ENCODE assay signal across 14 mouse cellular contexts in the genomic region with DNA sequence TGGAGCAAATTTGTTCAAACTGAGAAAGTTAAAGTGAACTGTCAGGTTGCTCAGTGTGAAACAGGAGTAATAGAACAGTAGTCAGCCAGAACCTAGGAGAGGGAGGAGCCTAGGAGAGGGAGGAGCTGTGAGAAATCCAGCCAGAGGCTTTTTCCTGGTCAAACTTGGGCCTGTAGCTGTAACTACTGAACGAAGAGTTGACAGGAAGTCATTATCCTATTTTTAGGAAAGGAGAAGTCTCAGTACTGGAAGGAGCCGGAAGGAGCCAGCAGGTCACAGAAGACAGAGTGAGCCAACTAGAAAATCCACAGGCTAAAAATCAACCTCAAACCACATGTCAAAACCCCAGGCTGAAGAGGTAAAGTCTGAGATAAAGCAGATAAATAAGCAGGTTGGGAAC. TPM values are rescaled to one million over a fixed set of nuclear protein-coding genes. Genes with fewer than 3 reads are reported as not detected.
A peak's percentile ranks its signal among the peaks of the same experiment; 100 is the strongest.
DNase-seq lines count a peak whose midpoint lies in the region; ATAC-seq and TF ChIP-seq lines count a peak whose summit lies in the region.
"Had no signal": no experiment of that assay in that cellular context is flagged by ENCODE, and none has a peak within 500 bp of the region (broad histone marks: within the 10 kb centered on the region; RNA-seq: fewer than 3 reads in every experiment).

No protein-coding gene starts in this region.

- H3K79me2 ChIP-seq in macrophage (ENCODE audit: inconsistent target): no peaks in the 10 kb centered on the region

- no peaks in the 10 kb centered on the region for H3K4me1 ChIP-seq in cortical plate, adult 2 months (ENCODE audit: control insufficient read depth, insufficient read depth, low read length)
- no peaks in the 10 kb centered on the region for H3K4me1 ChIP-seq in kidney, embryonic 15.5 days
- H3K4me1 ChIP-seq: hindbrain, embryonic 10.5 days had no signal

- H3K4me3 ChIP-seq in cortical plate, adult 2 months (ENCODE audit: insufficient read depth, low read length): no peak overlapping the region
- no peak overlapping the region for H3K4me3 ChIP-seq in kidney, embryonic 15.5 days (replicated peaks)
- H3K4me3 ChIP-seq in macrophage (ENCODE audit: inconsistent target): no peak overlapping the region
- H3K4me3 ChIP-seq: hindbrain, embryonic 10.5 days had no signal

- no peaks in the 10 kb centered on the region for H3K9me3 ChIP-seq in kidney, embryonic 15.5 days (replicated peaks)
- H3K9me3 ChIP-seq: hindbrain, embryonic 10.5 days had no signal

- intact Hi-C loops in left cerebral cortex, postnatal 14 days (cut with DNase I): no loop called here

- no peak for ATAC-seq in kidney, embryonic 15.5 days (replicated peaks; ENCODE audit: low FRiP score)
- ATAC-seq: activated CD4-positive, CD25-positive, alpha-beta regulatory T cell, adult 4 months; forebrain, postnatal 0 days had no signal

- TF ChIP-seq POLR2A in cortical plate, adult 2 months (IDR thresholded peaks at IDR 0.05; ENCODE audit: extremely low read depth, insufficient read depth, low read length): no peak

- no peak for TF ChIP-seq CTCF in cortical plate, adult 2 months (IDR thresholded peaks at IDR 0.05; ENCODE audit: extremely low read depth, insufficient read depth, low read length)

- H3K4me2 ChIP-seq in kidney, embryonic 15.5 days: no peak overlapping the region

- H3K36me3 ChIP-seq in kidney, embryonic 15.5 days: peaks cover 64% of the 10 kb centered on the region
- H3K36me3 ChIP-seq in macrophage (ENCODE audit: inconsistent target): peaks cover 33% of the 10 kb centered on the region

- peak overlapping the region; percentile 28; the same call in 1 of the 2 replicates for H3K27ac ChIP-seq in cortical plate, adult 2 months (ENCODE audit: insufficient read depth, low read length)
- H3K27ac ChIP-seq in kidney, embryonic 15.5 days: peak overlapping the region; percentile 5; the same call in 1 of the 2 replicates
- peak overlapping the region; percentile 76 for H3K27ac ChIP-seq in macrophage
- H3K27ac ChIP-seq: hindbrain, embryonic 10.5 days had no signal

- H3K9ac ChIP-seq in kidney, embryonic 15.5 days: no peak overlapping the region
- H3K9ac ChIP-seq: forebrain, postnatal 0 days had no signal

- no peaks in the 10 kb centered on the region for H3K27me3 ChIP-seq in kidney, embryonic 15.5 days

- DNase-seq in left cerebral cortex, postnatal 14 days (ENCODE audit: low spot score in 2 of 2): peak; percentile 11 to 27
- no peak for DNase-seq in left cerebral cortex, adult 18-20 months (ENCODE audit: low spot score in 2 of 2)
- DNase-seq in frontal cortex, postnatal 36 days (ENCODE audit: low spot score in 2 of 2): no peak
- no peak for DNase-seq in thymus, postnatal 36 days
- DNase-seq: forebrain, postnatal 0 days; left cerebral cortex, postnatal 4 days; right cerebral cortex, postnatal 25 days had no signal

- 52% methylated on average over 2 of the region's 2 CpGs for WGBS in kidney, embryonic 15.5 days
- 10% methylated on average over 2 of the region's 2 CpGs for WGBS in macrophage (ENCODE audit: missing documents)

RNA-seq across cellular contexts. Expression of a gene that starts 7.4 kb away (rescaled TPM):
- total RNA-seq in left cerebral cortex, postnatal 14 days (2021): under 1 TPM; 0.18 to 0.27 TPM
- under 1 TPM in 1 of 2 experiments, not detected in 1; 0.19 TPM for total RNA-seq in left cerebral cortex, adult 18-20 months (2021)
- polyA plus RNA-seq in cortical plate, adult 2 months (2012; rRNA removed): 0.11 and 0.19 TPM in 2 replicates
- polyA plus RNA-seq in kidney, embryonic 15.5 days (2015; fragmentation: Nextera tagmentation; extraction: Ambion mirVana): 0.45 TPM in 2 replicates
- under 1 TPM in 1 of 26 experiments, not detected in 25; 0.33 TPM for total RNA-seq in macrophage (2018; cell fraction: chromatin; rRNA removed)
- not detected for total RNA-seq in macrophage (2018; cell fraction: cytosol; rRNA removed)
- total RNA-seq in macrophage (2018; cell fraction: nucleus; rRNA removed): not detected
- polyA plus RNA-seq in macrophage (2018): not detected in 3 replicates
- polyA plus RNA-seq: activated CD4-positive, CD25-positive, alpha-beta regulatory T cell, adult 4 months; hindbrain, embryonic 10.5 days; neural tube, embryonic 14.5 days; stomach, embryonic 16.5 days had no signal

RNA-seq across cellular contexts. Expression of a gene that starts 33.9 kb away (rescaled TPM):
- total RNA-seq in left cerebral cortex, postnatal 14 days (2021): 10 to 100 TPM; 32.4 to 35.0 TPM
- 10 to 100 TPM; 37.8 to 40.0 TPM for total RNA-seq in left cerebral cortex, adult 18-20 months (2021)
- 36.5 and 38.9 TPM in 2 replicates for polyA plus RNA-seq in cortical plate, adult 2 months (2012; rRNA removed)
- 33.6 and 33.7 TPM in 2 replicates for polyA plus RNA-seq in kidney, embryonic 15.5 days (2015; fragmentation: Nextera tagmentation; extraction: Ambion mirVana)
- 10 to 100 TPM in 25 of 26 experiments, 1 to 10 TPM in 1; 9.2 to 39.3 (median 20.2) TPM for total RNA-seq in macrophage (2018; cell fraction: chromatin; rRNA removed)
- 10 to 100 TPM; 17.3 to 34.8 (median 26.9) TPM for total RNA-seq in macrophage (2018; cell fraction: cytosol; rRNA removed)
- total RNA-seq in macrophage (2018; cell fraction: nucleus; rRNA removed): 10 to 100 TPM in 25 of 26 experiments, 1 to 10 TPM in 1; 9.6 to 40.0 (median 20.7) TPM
- polyA plus RNA-seq in macrophage (2018): 24.2 to 42.5 TPM (median 30.8 TPM) in 3 replicates

RNA-seq across cellular contexts. Expression of a gene that starts 44.1 kb away (rescaled TPM):
- total RNA-seq in left cerebral cortex, postnatal 14 days (2021): under 1 TPM in 1 of 2 experiments, not detected in 1; 0.09 TPM
- under 1 TPM in 1 of 2 experiments, not detected in 1; 0.12 TPM for total RNA-seq in left cerebral cortex, adult 18-20 months (2021)
- polyA plus RNA-seq in cortical plate, adult 2 months (2012; rRNA removed): 0.04 TPM in 2 replicates
- polyA plus RNA-seq in kidney, embryonic 15.5 days (2015; fragmentation: Nextera tagmentation; extraction: Ambion mirVana): 2.2 and 2.8 TPM in 2 replicates
- 1 to 10 TPM in 5 of 26 experiments, under 1 TPM in 9, not detected in 12; 0.11 to 3.2 (median 0.45) TPM for total RNA-seq in macrophage (2018; cell fraction: chromatin; rRNA removed)
- under 1 TPM in 19 of 26 experiments, not detected in 7; 0.03 to 0.85 (median 0.06) TPM for total RNA-seq in macrophage (2018; cell fraction: cytosol; rRNA removed)
- total RNA-seq in macrophage (2018; cell fraction: nucleus; rRNA removed): 1 to 10 TPM in 3 of 26 experiments, under 1 TPM in 8, not detected in 15; 0.12 to 1.3 (median 0.36) TPM
- polyA plus RNA-seq in macrophage (2018): 0.26 TPM in 1 of 3 replicates, not detected in the others

Comparison
In these comparisons a context has a peak if more than half of its experiments do, and no peak if none do; other contexts are left out.
1. DNase-seq: peak in left cerebral cortex, postnatal 14 days (2 of 2); none in left cerebral cortex, adult 18-20 months (0 of 2), frontal cortex, postnatal 36 days (0 of 2) and thymus, postnatal 36 days (0 of 2).
2. H3K27ac ChIP-seq: peak in every context shown above with its lines; median percentile 76 in macrophage; 28 in cortical plate, adult 2 months; 5 in kidney, embryonic 15.5 days.